17 mouse cellular contexts compared by ENCODE assay signal in genomic region chr9:102309278-102309677, GRCm38 (mm10). TPM values are rescaled to one million over a fixed set of nuclear protein-coding genes. Genes with fewer than 3 reads are reported as not detected.
"Had no signal": no experiment of that assay in that cellular context is flagged by ENCODE, and none has a peak within 500 bp of the region (broad histone marks: within the 10 kb centered on the region; RNA-seq: fewer than 3 reads in every experiment).

No protein-coding gene starts in this region.

- H3K4me3 ChIP-seq: neural tube, embryonic 13.5 days; neural tube, embryonic 15.5 days; stomach, embryonic 15.5 days had no signal

- H3K9ac ChIP-seq: neural tube, embryonic 13.5 days; neural tube, embryonic 15.5 days; stomach, embryonic 15.5 days had no signal

- DNase-seq: retina, postnatal 1 day; right cerebral cortex, adult 18-20 months; right cerebral cortex, postnatal 14 days; right cerebral cortex, postnatal 25 days; right cerebral cortex, postnatal 4 days; spleen, adult 18-20 months; thymus, adult 18-20 months; thymus, adult 2 months; thymus, postnatal 14 days; thymus, postnatal 25 days; thymus, postnatal 36 days; thymus, postnatal 4 days had no signal

- H3K27me3 ChIP-seq: neural tube, embryonic 15.5 days; stomach, embryonic 15.5 days had no signal

- H3K4me1 ChIP-seq: stomach, embryonic 15.5 days had no signal

- H3K27ac ChIP-seq: neural tube, embryonic 13.5 days; neural tube, embryonic 15.5 days; stomach, embryonic 15.5 days; stomach, postnatal 0 days had no signal

- H3K36me3 ChIP-seq: neural tube, embryonic 13.5 days; neural tube, embryonic 15.5 days; stomach, embryonic 15.5 days had no signal

RNA-seq across cellular contexts. Expression of gene Ephb1, which starts 45.2 kb away (rescaled TPM):
- total RNA-seq: neutrophil, adult 5-6 weeks had no signal
